Mouse (Mus musculus): ENCODE measurements around the gene Npas4. TPM values are rescaled to one million over a fixed set of nuclear protein-coding genes. Genes with fewer than 3 reads are reported as not detected.
A peak's percentile ranks its signal among the peaks of the same experiment; 100 is the strongest.
"Not testable (repeated sequence)": the region's sequence is repeated elsewhere in the genome, so short reads cannot be mapped to it uniquely, and the experiment has no call there.

The Npas4 gene
- polyA plus RNA-seq, 1 experiment from 2014 or later = not detected

DNA sequence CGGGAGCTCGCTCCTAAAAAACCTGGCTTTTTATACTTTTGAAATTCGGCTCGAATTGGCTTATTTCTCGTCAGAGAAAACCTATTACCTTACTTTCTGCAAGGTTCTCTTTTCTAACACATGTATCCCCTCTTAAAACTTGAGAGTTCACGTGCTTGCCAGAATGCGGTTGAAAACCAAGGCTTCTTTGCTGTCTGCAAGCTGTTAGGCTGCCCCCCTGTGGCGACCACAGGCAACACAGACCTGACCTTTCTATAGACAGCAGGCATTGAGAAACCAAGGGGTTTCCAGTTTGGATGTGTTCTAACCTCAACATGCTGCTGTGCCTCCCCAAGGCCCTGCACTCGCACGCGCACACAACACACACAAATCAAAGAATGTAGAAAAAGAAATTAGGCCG lies 26.7 kb upstream of the Npas4 start:
- 21% methylated on average over 12 of the region's 12 CpGs for WGBS
- Histone ChIP-seq H3K9me3 (replicated peaks) (no peaks in the 10 kb centered on the region), H3K4me1 (peaks cover 9% of the 10 kb centered on the region), H3K4me3 (no peak overlapping the region), H3K36me3 (no peaks in the 10 kb centered on the region), H3K27me3 (ENCODE audit: low read depth, poor library complexity, severe bottlenecking) (0 out of 2 replicates have a peak, but pooled peaks cover 4% of the 10 kb centered on the region), H3K27ac (replicated peaks) (no peak overlapping the region)
- peak; percentile 76 for DNase-seq (ENCODE audit: low spot score)

DNA sequence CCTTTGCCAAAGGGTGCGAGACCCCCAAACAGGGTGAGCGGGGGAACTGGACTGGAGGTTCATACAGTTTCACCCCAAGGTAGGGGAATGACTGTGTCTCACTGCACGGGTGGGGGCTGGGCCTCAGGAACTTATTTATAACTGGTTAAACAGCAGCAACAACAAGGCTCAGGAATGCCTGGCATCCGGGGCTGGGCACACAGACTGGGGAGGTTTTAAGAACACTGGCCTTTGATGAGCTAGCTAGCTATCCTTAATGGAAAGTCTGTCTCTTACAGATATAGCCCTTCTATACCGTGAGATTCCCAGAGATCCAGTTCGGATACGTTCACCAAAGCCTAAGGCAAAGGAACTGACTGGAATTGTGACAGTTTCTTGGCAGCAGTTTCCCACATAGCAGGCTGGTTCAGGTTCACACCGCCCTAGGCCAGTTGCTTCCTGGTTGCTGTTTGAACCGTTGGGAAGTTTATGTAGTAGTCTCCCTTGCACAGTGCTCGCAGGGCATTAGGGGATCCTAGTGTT lies 26.2 kb upstream of the Npas4 start:
- no peaks in the 10 kb centered on the region for H3K9me3 ChIP-seq (replicated peaks)
- no peak overlapping the region for H3K27ac ChIP-seq (replicated peaks)
- WGBS = 54% methylated on average over 10 of the region's 10 CpGs
- H3K27me3 ChIP-seq (ENCODE audit: low read depth, poor library complexity, severe bottlenecking) = 0 out of 2 replicates have a peak, but pooled peaks cover 4% of the 10 kb centered on the region
- H3K36me3 ChIP-seq = no peaks in the 10 kb centered on the region
- H3K4me1 ChIP-seq = peaks cover 9% of the 10 kb centered on the region
- no peak for DNase-seq (ENCODE audit: low spot score)
- no peak overlapping the region for H3K4me3 ChIP-seq

DNA sequence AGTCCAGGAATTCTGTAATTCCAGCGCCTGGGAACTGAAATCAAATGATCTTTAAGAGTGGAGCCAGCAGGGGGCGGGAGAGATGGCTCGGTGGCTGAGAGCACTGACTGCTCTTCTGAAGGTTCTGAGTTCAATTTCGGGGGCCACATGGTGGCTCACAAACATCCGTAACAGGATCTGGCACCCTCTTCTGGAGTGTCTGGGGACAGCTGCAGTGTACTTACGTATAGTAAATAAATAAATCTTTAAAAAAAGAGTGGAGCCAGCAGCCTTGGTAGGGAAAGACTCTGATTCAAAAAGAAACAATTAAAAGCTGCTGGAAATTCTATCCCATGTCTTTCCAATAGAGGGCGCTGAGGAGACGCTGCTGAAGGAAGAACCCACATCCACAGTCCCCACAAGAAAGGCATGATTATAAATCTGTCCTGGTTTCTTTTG lies 24.9 kb upstream of the Npas4 start:
- Histone ChIP-seq H3K27ac (replicated peaks) (no peak overlapping the region), H3K27me3 (ENCODE audit: low read depth, poor library complexity, severe bottlenecking) (0 out of 2 replicates have a peak, but pooled peaks cover 4% of the 10 kb centered on the region), H3K4me1 (peaks cover 9% of the 10 kb centered on the region), H3K36me3 (no peaks in the 10 kb centered on the region), H3K4me3 (no peak overlapping the region), H3K9me3 (replicated peaks) (no peaks in the 10 kb centered on the region)
- DNase-seq (ENCODE audit: low spot score) = peak; percentile 36
- 16% methylated on average over 8 of the region's 8 CpGs for WGBS

DNA sequence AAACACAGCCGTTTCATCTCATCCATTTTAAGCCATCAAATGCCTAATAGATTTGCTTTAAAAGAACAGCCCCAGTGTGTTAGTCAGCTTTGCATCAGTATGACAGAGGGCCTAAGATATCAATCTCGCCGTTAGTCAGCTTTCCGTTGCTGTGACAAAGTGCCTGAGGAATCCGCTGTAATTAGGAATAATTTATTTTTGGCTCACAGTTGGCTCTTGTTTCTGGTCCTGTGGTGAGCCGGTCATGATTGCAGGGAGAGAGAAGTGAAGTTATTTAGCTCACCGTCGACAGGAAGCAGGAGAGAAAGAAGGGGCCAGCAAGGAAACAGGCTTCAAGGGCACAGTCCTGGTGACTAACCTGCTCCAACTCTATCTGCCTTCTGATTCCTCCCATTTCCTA lies 23.0 kb upstream of the Npas4 start:
- Histone ChIP-seq H3K36me3 (no peaks in the 10 kb centered on the region), H3K9me3 (replicated peaks) (no peaks in the 10 kb centered on the region), H3K27ac (replicated peaks) (no peak overlapping the region), H3K4me1 (peaks cover 9% of the 10 kb centered on the region), H3K27me3 (ENCODE audit: low read depth, poor library complexity, severe bottlenecking) (0 out of 2 replicates have a peak, but pooled peaks cover 4% of the 10 kb centered on the region), H3K4me3 (no peak overlapping the region)
- WGBS = 83% methylated on average over 8 of the region's 8 CpGs
- DNase-seq (ENCODE audit: low spot score) = no peak

DNA sequence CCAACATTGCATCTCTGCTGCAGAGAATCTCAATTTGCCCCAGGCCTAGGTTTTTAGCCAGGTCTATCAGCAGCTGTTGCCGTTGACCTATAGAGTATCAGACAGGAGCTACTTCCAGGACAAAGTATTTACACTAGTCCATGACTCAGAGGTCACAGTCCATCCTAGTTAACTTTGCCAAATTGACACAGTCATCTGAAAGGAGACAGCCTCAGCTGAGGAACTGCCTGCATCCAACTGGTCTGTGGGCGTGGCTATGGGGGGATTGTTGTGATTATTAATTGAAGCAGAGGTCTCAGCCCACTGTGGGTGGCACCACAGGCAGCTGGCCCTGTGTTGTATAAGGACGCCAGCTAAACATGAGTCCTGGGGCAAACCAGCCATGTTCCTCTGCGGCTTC lies 14.8 kb upstream of the Npas4 start:
- H3K27me3 ChIP-seq (ENCODE audit: low read depth, poor library complexity, severe bottlenecking) = peaks cover 15% of the 10 kb centered on the region; the same call in 1 of the 2 replicates
- 79% methylated on average over 4 of the region's 4 CpGs for WGBS
- H3K4me3 ChIP-seq = no peak overlapping the region
- peaks cover 10% of the 10 kb centered on the region for H3K4me1 ChIP-seq
- H3K9me3 ChIP-seq (replicated peaks) = peaks cover 7% of the 10 kb centered on the region; the same call in 1 of the 2 replicates
- no peak overlapping the region for H3K27ac ChIP-seq (replicated peaks)
- no peak for DNase-seq (ENCODE audit: low spot score)
- no peaks in the 10 kb centered on the region for H3K36me3 ChIP-seq

DNA sequence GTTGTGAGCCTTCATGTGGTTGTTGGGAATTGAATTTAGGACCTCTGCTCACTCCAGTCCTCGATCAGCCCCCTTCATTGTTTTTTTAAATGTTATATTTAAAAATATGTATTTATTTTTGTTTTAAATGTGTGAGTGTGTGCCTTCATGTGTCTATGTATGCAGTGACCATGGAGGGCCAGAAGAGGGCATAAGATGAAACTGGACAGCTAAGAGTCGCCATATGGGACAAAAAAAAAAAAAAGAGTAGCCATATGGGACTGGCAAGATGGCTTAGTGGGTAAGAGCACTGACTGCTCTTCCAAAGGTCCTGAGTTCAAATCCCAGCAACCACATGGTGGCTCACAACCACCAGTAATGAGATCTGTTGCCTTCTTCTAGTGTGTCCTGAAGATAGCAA lies 13.5 kb upstream of the Npas4 start:
- H3K27me3 ChIP-seq (ENCODE audit: low read depth, poor library complexity, severe bottlenecking) = peaks cover 26% of the 10 kb centered on the region
- not testable (repeated sequence) for H3K4me3 ChIP-seq; DNase-seq (ENCODE audit: low spot score); H3K9me3 ChIP-seq (replicated peaks); H3K36me3 ChIP-seq; H3K27ac ChIP-seq (replicated peaks)
- H3K4me1 ChIP-seq = peaks cover 10% of the 10 kb centered on the region
- WGBS = 60% methylated on average over 2 of the region's 2 CpGs

DNA sequence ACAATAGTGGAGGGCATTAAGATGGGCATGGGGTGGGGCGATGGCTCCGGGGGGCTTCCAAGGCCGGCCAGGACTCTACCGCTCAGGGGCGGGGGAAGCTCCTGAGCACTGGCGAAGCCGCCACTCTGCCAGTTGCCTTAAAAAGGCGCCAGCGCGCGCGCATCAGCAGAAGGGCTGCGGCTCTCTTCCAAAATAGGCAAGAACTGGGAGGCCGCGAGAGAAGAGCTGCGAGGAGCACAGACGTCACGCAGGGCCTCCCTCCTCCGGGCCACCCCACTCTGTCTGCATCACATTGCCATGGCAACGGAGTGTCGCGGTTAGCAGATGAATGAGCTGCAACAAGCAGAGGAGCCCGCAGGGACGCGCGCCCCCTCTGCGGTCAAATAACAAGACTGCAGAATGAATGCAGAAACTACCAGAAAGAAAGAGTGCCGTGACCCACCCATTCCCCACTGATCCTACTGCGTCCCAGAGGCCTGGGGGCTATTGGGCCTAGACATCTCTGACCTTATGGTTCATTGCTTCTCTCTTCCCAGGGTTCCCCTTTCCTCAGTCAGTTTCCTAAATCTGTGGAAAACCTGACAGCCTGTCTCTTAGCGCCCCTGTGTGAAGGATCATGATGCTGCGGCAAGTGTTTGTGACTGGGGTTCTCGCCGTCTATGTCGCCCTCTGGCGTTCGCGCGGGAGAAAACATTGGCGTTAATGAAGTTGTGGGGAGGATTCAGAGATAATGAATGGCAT lies 11.7 kb upstream of the Npas4 start:
- Histone ChIP-seq H3K27me3 (ENCODE audit: low read depth, poor library complexity, severe bottlenecking) (peaks cover 33% of the 10 kb centered on the region), H3K9me3 (replicated peaks) (peaks cover 7% of the 10 kb centered on the region; the same call in 1 of the 2 replicates), H3K4me1 (peaks cover 10% of the 10 kb centered on the region), H3K27ac (replicated peaks) (peak overlapping the region; percentile 81), H3K36me3 (no peaks in the 10 kb centered on the region), H3K4me3 (peak overlapping the region; percentile 58)
- under 1% methylated on average over 39 of the region's 39 CpGs for WGBS
- DNase-seq (ENCODE audit: low spot score) = peak; percentile 87

DNA sequence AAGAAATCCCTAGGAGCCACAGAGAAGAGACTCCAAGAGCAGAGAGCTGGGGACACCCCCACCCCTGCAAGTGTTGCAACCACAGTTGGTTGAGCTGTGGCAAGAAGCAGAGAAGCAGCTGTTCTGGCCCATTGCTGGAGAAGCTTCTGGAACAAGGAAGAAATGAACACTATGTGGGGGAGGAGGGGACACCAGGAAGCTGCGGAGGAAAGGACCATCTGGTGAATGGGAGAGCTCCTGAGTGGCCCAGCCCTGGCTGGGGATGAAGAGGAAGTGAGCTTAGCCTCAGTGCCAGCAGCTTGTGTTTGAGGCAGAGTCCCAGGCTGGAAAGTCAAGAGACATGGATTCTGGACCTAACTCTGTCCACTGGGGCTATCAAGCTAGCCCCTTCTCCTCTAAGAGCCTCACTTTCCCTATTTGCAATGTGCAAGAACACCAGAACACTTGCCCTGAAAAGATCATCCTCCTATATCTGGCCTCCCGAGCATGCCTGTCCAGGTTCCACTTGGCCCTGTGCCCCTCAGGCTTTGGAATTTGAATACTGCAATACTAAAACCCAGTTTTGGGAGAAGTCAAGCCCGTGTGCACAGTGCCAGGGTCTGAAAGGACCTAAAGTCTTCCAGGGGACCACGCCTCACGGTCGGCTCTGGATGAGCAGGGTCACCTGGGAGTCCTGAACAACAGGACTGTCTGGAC lies 9.5 kb upstream of the Npas4 start:
- peaks cover 33% of the 10 kb centered on the region for H3K27me3 ChIP-seq (ENCODE audit: low read depth, poor library complexity, severe bottlenecking)
- H3K4me3 ChIP-seq = no peak overlapping the region
- H3K9me3 ChIP-seq (replicated peaks) = no peaks in the 10 kb centered on the region
- no peak for DNase-seq (ENCODE audit: low spot score)
- H3K36me3 ChIP-seq = no peaks in the 10 kb centered on the region
- H3K27ac ChIP-seq (replicated peaks) = no peak overlapping the region
- whole genome bisulfite sequencing = 77% methylated on average over 6 of the region's 6 CpGs
- H3K4me1 ChIP-seq = peaks cover 10% of the 10 kb centered on the region

DNA sequence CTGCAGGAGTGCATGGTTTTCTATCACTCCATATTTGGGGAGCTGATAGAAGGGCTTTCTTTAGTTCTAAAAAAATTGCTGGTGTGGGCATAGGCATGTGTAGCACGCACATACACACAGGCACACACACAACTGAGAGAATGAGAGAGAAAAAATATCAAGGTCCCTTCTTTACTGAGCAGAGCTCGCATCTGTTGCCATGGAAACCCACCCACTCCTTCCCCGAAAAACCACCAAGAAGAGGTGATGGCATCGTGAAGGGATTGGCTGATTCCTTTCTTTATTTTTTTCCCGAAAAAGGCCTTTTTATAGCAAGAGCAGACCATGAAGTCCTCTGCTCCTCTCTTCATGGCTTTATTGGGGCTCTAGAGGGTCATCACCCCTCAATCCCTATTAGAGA lies 3.9 kb upstream of the Npas4 start:
- no peaks in the 10 kb centered on the region for H3K36me3 ChIP-seq
- H3K9me3 ChIP-seq (replicated peaks) = no peaks in the 10 kb centered on the region
- 69% methylated on average over 5 of the region's 5 CpGs for WGBS
- H3K4me1 ChIP-seq = peaks cover 15% of the 10 kb centered on the region
- no peak for DNase-seq (ENCODE audit: low spot score)
- no peak overlapping the region for H3K27ac ChIP-seq (replicated peaks)
- H3K4me3 ChIP-seq = no peak overlapping the region
- H3K27me3 ChIP-seq (ENCODE audit: low read depth, poor library complexity, severe bottlenecking) = peaks cover 58% of the 10 kb centered on the region

DNA sequence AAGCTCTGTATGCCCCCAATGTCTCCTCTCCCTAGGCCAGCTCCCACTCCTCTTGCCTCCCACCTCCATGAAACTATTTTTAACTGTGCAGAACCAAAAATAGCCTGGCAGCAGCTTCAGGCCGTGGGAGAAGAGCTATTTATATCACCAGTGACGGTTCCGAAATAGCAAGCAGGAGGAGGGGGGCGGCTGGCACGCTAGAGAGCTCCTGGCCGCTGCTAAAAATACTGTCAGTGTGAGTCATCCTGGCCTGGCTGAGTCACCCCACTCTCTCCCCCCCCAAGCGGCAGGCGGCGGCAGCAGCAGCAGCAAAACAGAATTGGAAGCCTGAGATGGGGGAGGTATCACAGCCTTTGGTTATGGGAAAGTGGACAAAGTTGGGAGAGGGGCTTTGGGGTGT lies 2.8 kb upstream of the Npas4 start:
- no peak for DNase-seq (ENCODE audit: low spot score)
- Histone ChIP-seq H3K9me3 (replicated peaks) (no peaks in the 10 kb centered on the region), H3K4me1 (peaks cover 15% of the 10 kb centered on the region), H3K27me3 (ENCODE audit: low read depth, poor library complexity, severe bottlenecking) (peaks cover 66% of the 10 kb centered on the region), H3K36me3 (no peaks in the 10 kb centered on the region), H3K4me3 (no peak overlapping the region), H3K27ac (replicated peaks) (no peak overlapping the region)
- 14% methylated on average over 9 of the region's 9 CpGs for WGBS

DNA sequence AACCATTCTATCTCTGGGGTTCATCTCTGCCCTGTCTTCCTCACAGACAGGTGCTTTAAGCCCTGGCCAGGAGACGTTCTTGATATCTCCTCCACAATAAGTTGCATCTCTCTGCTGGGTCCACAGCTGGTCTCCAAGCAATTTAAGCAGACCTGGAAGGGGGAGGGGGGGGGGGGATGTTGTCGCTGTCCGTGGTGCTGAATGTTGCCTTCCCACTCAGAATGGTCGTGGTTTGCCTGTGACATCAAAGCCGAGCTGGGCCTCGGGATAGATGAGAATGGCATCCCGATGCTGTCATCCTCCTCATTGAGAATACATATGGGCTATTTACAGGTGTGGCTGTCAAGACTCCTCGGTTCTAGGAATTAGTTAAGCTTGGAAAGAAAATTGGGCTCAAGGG lies 2.3 kb upstream of the Npas4 start:
- H3K9me3 ChIP-seq (replicated peaks) = no peaks in the 10 kb centered on the region
- WGBS = 21% methylated on average over 8 of the region's 8 CpGs
- H3K4me1 ChIP-seq = peaks cover 15% of the 10 kb centered on the region
- H3K36me3 ChIP-seq = no peaks in the 10 kb centered on the region
- no peak overlapping the region for H3K27ac ChIP-seq (replicated peaks)
- H3K4me3 ChIP-seq = no peak overlapping the region
- peak; percentile 28 for DNase-seq (ENCODE audit: low spot score)
- H3K27me3 ChIP-seq (ENCODE audit: low read depth, poor library complexity, severe bottlenecking) = peaks cover 69% of the 10 kb centered on the region

DNA sequence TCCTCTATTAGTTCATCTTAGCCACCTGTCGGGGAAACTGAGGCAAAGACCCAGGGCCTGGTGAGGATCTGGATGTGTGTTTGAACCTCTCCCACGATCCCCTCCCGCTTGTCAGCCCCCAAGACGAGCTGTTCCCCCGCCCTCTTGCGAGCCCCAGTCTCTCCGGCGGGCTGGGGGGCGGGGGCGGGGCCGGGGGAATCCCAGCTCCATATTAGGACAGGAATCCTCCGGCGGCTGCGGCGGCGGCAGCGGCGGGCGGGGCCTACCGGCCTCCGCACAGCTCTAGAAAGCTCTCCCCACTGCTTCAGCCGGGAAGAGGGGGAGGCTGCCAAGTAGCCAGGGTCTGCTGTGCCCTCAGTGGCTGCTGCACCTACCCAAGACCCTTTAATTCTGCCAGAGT lies 600 bp upstream of the Npas4 start:
- 1% methylated on average over 21 of the region's 22 CpGs for whole genome bisulfite sequencing
- no peaks in the 10 kb centered on the region for H3K36me3 ChIP-seq
- peaks cover 80% of the 10 kb centered on the region for H3K27me3 ChIP-seq (ENCODE audit: low read depth, poor library complexity, severe bottlenecking)
- H3K27ac ChIP-seq (replicated peaks) = no peak overlapping the region
- H3K4me1 ChIP-seq = peaks cover 15% of the 10 kb centered on the region
- H3K9me3 ChIP-seq (replicated peaks) = no peaks in the 10 kb centered on the region
- DNase-seq (ENCODE audit: low spot score) = no peak
- peak overlapping the region; percentile 35 for H3K4me3 ChIP-seq

Measured in midbrain, embryonic 10.5 days (tissue).